Mouse (Mus musculus): ENCODE measurements at regions not wholly inside any gene's neighbourhood (a gene's known extent, or its start where the extent isn't known, plus 50 kb on each side); places are given as distances from the start of the nearest gene placed in this dataset.

DNA sequence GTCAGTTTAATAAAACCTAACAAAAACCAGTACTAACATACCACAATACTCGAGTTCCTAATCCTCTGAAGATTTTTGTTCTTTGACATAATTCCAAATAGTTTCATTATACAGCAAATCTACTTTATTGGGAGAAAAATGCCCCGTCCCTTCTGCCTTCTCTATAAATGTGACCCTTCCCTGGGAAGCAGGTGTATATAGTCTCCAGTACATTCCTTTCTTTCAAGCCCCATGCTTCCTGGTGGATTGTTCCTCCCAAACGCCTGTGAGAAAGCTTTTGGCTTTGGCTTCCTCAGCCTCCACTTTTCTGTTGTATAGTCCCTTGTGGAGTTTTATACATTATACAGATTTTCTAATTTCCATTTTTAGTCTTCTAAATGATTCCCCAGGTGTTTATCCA, 1001.8 kb upstream of the Tenm3 start:
- intact Hi-C loops (cut with DNase I) = no loop called here
- no peak for DNase-seq

DNA sequence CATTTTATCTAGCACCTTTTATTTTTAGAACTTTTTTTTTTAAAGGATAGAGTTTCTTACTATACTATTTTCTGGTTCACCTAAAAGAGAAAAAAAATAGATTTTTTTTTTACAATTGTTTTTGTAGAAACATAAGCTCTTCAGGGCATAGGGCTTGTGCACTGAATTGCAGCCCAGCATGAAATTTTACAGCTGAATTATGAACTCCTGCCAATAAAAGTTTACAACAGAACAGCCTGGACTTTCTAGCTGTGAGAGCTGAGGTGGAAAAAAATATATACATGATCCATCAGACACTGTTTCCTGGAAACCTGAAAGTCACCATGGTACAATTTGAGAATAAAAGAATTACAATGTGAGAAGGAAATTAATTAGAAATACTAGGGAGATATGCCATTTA, 988.2 kb upstream of the Tenm3 start:
- intact Hi-C loops (cut with DNase I) = no loop called here
- DNase-seq = no peak

- peak; percentile 6 to 57 for DNase-seq
- intact Hi-C loops (cut with DNase I) = loop anchor here (5.0 kb wide), 1 partner anchor 1607 kb away; no protein-coding TSS in a partner anchor
Observed at GRCm38 (mm10) chr8:49829345-49829744, 985.6 kb upstream of the Tenm3 start.

GRCm38 (mm10) chr8:49826231-49826630, 982.5 kb upstream of the Tenm3 start:
- DNase-seq = no peak
- intact Hi-C loops (cut with DNase I) = loop anchor here (5.0 kb wide), 1 partner anchor 1604 kb away; no protein-coding TSS in a partner anchor

GRCm38 (mm10) chr8:49825000-49825399, 981.2 kb upstream of the Tenm3 start:
- intact Hi-C loops (cut with DNase I) = loop anchor here (5.0 kb wide), 1 partner anchor 1603 kb away; no protein-coding TSS in a partner anchor
- no peak for DNase-seq

GRCm38 (mm10) chr8:49822791-49823190, 979.0 kb upstream of the Tenm3 start:
- intact Hi-C loops (cut with DNase I) = no loop called here
- peak in 1 of 2 experiments; percentile 2 for DNase-seq

DNA sequence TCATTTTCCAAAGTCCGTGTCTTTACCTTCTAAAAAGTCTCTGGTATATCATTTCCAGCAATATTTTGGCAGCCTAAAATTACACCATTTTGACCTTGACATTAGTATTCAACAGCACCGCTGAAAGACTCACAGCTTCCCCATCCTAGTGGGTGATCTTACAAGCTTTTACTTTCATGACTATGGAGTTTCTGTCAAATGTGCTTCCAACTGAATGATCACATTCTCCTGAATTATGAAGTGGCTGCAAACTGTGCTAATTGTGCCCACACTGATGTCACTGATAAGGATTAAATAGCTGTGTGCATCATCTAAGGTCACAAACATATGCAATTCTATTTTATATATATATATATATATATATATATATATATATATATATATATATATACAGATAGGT, 955.5 kb upstream of the Tenm3 start:
- DNase-seq = no peak
- intact Hi-C loops (cut with DNase I) = no loop called here

DNA sequence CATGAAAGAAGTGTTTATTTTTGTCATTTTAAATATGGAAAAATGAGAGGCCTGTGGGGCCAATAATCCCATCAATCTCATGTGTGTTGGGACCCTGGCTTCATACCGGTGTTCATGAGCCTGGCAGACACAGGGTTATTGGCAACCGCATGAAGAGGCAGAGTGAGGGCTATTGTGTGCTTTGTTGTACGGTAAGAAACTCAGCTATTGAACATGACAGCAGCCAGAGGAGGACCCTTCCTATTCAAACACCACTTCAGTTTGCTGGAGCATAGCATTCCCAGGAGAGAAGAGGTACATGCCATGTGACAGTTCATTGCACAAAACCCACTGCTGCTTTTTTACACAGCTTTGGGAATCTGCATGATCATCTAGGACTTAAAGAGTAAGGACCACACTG, 953.0 kb upstream of the Tenm3 start:
- intact Hi-C loops (cut with DNase I) = no loop called here
- DNase-seq = no peak

DNA sequence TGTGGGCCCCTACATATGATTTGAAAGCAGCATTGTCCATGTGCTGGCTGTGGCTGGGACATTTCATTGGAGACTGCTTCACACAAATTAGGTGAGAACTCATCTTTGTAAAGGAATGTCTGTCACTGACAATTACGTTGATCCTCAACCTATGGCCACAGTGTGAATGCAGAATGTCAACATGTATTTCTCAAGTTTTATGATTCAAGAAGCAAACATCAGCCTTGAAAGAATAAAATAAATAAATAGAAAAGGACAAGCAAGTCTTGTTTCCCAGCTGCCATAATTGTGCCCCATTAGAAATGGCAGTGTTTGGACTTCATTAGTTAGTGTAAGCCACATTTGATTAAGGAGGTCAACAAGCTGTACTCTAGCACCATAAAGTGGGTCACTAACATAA, 950.7 kb upstream of the Tenm3 start:
- intact Hi-C loops (cut with DNase I) = no loop called here
- no peak for DNase-seq

DNA sequence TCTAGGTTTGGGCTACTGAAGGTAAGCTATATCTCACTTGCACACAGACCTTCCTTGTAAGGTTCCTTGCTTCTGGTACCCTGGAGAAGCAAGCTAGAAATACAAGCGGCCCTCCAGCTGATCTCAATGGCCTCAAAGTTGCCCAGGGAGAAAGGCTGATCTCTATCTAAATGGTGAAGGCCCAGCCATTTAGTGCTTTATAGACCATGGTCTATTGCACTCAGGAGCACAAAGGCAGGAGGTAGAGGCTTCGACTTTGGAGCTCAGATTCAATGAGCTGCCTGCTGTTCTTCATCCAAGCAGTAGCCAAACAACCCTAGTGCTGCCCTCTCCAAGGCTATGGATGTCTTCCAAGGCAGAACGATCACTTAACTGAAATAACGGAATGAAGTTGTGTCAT, 926.1 kb upstream of the Tenm3 start:
- intact Hi-C loops (cut with DNase I) = no loop called here
- no peak for DNase-seq

DNA sequence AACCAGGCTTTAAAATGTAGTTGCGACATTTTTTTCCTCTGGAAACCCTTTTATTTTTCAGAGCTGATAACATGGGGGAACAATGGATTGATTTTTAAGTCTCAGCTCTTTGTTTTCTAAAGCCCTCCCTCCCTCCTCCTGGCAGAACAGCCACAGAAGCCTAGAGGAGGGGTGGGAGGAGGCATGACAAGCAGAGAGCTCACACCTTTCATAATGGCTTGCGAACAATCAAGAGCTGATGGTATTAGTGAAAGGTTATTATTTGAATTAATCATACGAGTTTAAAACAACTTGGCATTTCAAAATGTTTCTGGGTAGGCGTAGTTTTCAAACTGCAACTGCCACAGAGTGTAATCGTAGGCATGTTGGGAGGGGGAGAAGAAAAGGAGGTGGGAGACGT, 894.3 kb upstream of the Tenm3 start:
- intact Hi-C loops (cut with DNase I) = no loop called here
- DNase-seq = no peak

DNA sequence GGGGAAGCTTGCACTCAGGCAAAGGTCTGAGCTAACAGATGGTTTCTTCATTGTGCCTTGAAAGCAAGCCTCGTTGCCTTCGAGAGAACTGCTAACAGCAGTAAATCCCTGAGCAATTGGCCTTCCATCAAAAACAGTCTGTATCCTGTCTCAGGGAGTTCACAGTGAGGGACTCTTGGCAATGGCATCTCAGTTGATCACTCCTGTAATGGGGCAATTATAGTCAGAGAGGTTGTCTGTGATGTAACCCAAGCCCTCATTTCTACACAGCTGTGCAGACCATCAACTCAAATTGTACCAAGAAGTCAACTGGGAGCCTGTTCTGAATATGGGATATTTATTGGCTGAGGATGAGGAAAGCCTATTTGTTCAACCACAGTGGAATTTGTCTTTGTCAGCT, 885.4 kb upstream of the Tenm3 start:
- DNase-seq = no peak
- intact Hi-C loops (cut with DNase I) = no loop called here

DNA sequence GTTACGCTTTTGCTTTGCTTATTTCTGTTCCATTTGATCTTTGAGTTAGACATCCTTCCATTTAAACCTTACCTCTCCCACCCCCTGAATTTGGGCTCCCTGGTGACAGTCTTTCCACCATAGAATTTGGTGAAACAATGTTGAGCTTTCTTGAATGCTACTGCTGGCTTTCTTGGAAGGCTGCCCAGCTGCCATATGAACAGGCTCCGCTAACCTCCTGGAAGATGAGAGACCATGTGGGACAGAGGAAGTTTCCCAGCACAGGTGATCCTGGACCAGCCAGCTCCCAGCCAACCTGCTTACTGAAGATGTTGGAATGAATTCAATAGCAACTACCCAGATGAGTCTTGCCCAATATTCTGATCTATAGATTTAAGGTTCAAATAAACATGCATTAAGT, 868.6 kb upstream of the Tenm3 start:
- DNase-seq = no peak
- intact Hi-C loops (cut with DNase I) = no loop called here

DNA sequence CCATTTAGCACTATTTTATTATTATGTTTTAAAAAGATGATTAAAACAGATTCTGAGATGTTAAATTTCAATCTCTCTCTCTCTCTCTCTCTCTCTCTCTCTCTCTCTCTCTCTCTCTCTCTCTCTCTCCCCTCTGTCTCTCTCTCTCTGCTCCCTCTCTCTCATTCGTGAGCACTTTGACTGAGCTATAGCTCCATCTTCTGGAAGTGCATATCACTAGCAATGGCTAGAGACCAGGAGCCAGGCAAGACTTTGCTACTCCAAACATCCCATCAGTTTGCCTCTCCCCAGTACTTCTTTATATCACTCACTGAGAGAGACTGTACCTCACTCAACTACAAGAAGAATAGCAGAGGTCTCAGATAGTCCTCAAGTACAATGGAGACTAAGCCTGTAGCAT, 865.0 kb upstream of the Tenm3 start:
- peak in 1 of 2 experiments; percentile 6 for DNase-seq
- intact Hi-C loops (cut with DNase I) = loop anchor here (10.0 kb wide), 2 partner anchors 174 to 1484 kb away; no protein-coding TSS in a partner anchor

- intact Hi-C loops (cut with DNase I) = no loop called here
- no peak for DNase-seq
Observed at GRCm38 (mm10) chr8:49699058-49699457, 855.3 kb upstream of the Tenm3 start.

GRCm38 (mm10) chr8:49696709-49697108, 853.0 kb upstream of the Tenm3 start:
- intact Hi-C loops (cut with DNase I) = no loop called here
- DNase-seq = no peak

All from heart, postnatal 14 days (tissue).